ENCODE assay signal across 12 mouse cellular contexts in genomic region chr11:33827829-33828206, GRCm38 (mm10).
A peak's percentile ranks its signal among the peaks of the same experiment; 100 is the strongest.
DNase-seq lines count a peak whose midpoint lies in the region; ATAC-seq and TF ChIP-seq lines count a peak whose summit lies in the region.
"Had no signal": no experiment of that assay in that cellular context is flagged by ENCODE, and none has a peak within 500 bp of the region (broad histone marks: within the 10 kb centered on the region; RNA-seq: fewer than 3 reads in every experiment).

No protein-coding gene starts in this region.

- H3K27ac ChIP-seq in hindbrain, embryonic 12.5 days: peak overlapping the region; percentile 80
- no peak overlapping the region for H3K27ac ChIP-seq in hindbrain, embryonic 11.5 days (ENCODE audit: low read depth, low read length)
- no peak overlapping the region for H3K27ac ChIP-seq in intestine, postnatal 0 days (ENCODE audit: low read depth, low read length)
- no peak overlapping the region for H3K27ac ChIP-seq in kidney, embryonic 16.5 days (ENCODE audit: low read length)

- H3K9ac ChIP-seq in hindbrain, embryonic 12.5 days: no peak overlapping the region
- H3K9ac ChIP-seq in hindbrain, embryonic 11.5 days (ENCODE audit: low read depth, low read length): no peak overlapping the region
- H3K9ac ChIP-seq in intestine, postnatal 0 days (ENCODE audit: low read depth, low read length): no peak overlapping the region
- H3K9ac ChIP-seq in kidney, embryonic 16.5 days (replicated peaks; ENCODE audit: low read length): no peak overlapping the region

- TF ChIP-seq CTCF in intestine, postnatal 0 days (IDR thresholded peaks at IDR 0.05; ENCODE audit: low read depth): no peak

- no peaks in the 10 kb centered on the region for H3K36me3 ChIP-seq in hindbrain, embryonic 12.5 days
- H3K36me3 ChIP-seq in hindbrain, embryonic 11.5 days (ENCODE audit: control insufficient read depth, insufficient read depth, low read length): no peaks in the 10 kb centered on the region
- no peaks in the 10 kb centered on the region for H3K36me3 ChIP-seq in intestine, postnatal 0 days (ENCODE audit: control insufficient read depth, insufficient read depth)
- H3K36me3 ChIP-seq in kidney, embryonic 16.5 days (ENCODE audit: insufficient read depth, low read length): no peaks in the 10 kb centered on the region

- no peak overlapping the region for H3K4me2 ChIP-seq in hindbrain, embryonic 12.5 days (replicated peaks)
- H3K4me2 ChIP-seq in hindbrain, embryonic 11.5 days (replicated peaks; ENCODE audit: low read depth, low read length): no peak overlapping the region
- H3K4me2 ChIP-seq in intestine, postnatal 0 days (replicated peaks; ENCODE audit: low read depth): no peak overlapping the region
- H3K4me2 ChIP-seq in kidney, embryonic 16.5 days (replicated peaks; ENCODE audit: low read depth, low read length): no peak overlapping the region

- H3K9me3 ChIP-seq in hindbrain, embryonic 12.5 days (replicated peaks): no peaks in the 10 kb centered on the region
- no peaks in the 10 kb centered on the region for H3K9me3 ChIP-seq in hindbrain, embryonic 11.5 days (ENCODE audit: control insufficient read depth, low read length)
- H3K9me3 ChIP-seq in intestine, postnatal 0 days (ENCODE audit: control insufficient read depth): no peaks in the 10 kb centered on the region
- H3K9me3 ChIP-seq in kidney, embryonic 16.5 days (ENCODE audit: low read length): no peaks in the 10 kb centered on the region

- ATAC-seq in hindbrain, embryonic 12.5 days (ENCODE audit: low FRiP score): no peak
- ATAC-seq in hindbrain, embryonic 11.5 days (ENCODE audit: low FRiP score): no peak
- ATAC-seq in intestine, postnatal 0 days: no peak
- ATAC-seq in kidney, embryonic 16.5 days (ENCODE audit: low FRiP score, low TSS enrichment): no peak
- ATAC-seq: CD4-positive, CD25-positive, alpha-beta regulatory T cell, adult 4 months had no signal

- no peak for DNase-seq in hindbrain, embryonic 11.5 days (ENCODE audit: low spot score)
- peak; percentile 93 for DNase-seq in cerebellum, adult 9-11 months
- DNase-seq in layer of hippocampus, adult 8-10 months (ENCODE audit: low spot score in 2 of 2): peak; percentile 33 to 62
- peak; percentile 26 to 28 for DNase-seq in right cerebral cortex, adult 2 months (ENCODE audit: low spot score in 2 of 2)
- no peak for DNase-seq in lung, postnatal 14 days
- DNase-seq: embryo, embryonic 11 days; lung, postnatal 4 days; thymus, adult 18-20 months had no signal

- no peaks in the 10 kb centered on the region for H3K27me3 ChIP-seq in hindbrain, embryonic 12.5 days
- no peaks in the 10 kb centered on the region for H3K27me3 ChIP-seq in hindbrain, embryonic 11.5 days (ENCODE audit: control insufficient read depth, insufficient read depth, low read length)
- no peaks in the 10 kb centered on the region for H3K27me3 ChIP-seq in intestine, postnatal 0 days (replicated peaks; ENCODE audit: control insufficient read depth, insufficient read depth, low read length)
- no peaks in the 10 kb centered on the region for H3K27me3 ChIP-seq in kidney, embryonic 16.5 days (ENCODE audit: insufficient read depth, low read length)

- H3K4me3 ChIP-seq in hindbrain, embryonic 12.5 days: no peak overlapping the region
- H3K4me3 ChIP-seq in hindbrain, embryonic 11.5 days (ENCODE audit: low read depth, low read length): no peak overlapping the region
- H3K4me3 ChIP-seq in intestine, postnatal 0 days (ENCODE audit: low read depth, low read length): no peak overlapping the region
- no peak overlapping the region for H3K4me3 ChIP-seq in kidney, embryonic 16.5 days (ENCODE audit: low read length)

- peaks cover 13% of the 10 kb centered on the region for H3K4me1 ChIP-seq in hindbrain, embryonic 12.5 days
- H3K4me1 ChIP-seq in hindbrain, embryonic 11.5 days (replicated peaks; ENCODE audit: control insufficient read depth, insufficient read depth, low read length): no peaks in the 10 kb centered on the region
- H3K4me1 ChIP-seq in intestine, postnatal 0 days (replicated peaks; ENCODE audit: control insufficient read depth, insufficient read depth, low read length): no peaks in the 10 kb centered on the region
- no peaks in the 10 kb centered on the region for H3K4me1 ChIP-seq in kidney, embryonic 16.5 days (ENCODE audit: insufficient read depth, low read length)

- WGBS in hindbrain, embryonic 12.5 days: 74% methylated on average over 6 of the region's 6 CpGs
- 84% methylated on average over 6 of the region's 6 CpGs for WGBS in hindbrain, embryonic 11.5 days
- 70% methylated on average over 6 of the region's 6 CpGs for WGBS in intestine, postnatal 0 days
- 75% methylated on average over 6 of the region's 6 CpGs for WGBS in kidney, embryonic 16.5 days

Comparison
In these comparisons a context has a peak if more than half of its experiments do, and no peak if none do; other contexts are left out.
1. DNase-seq: peak in cerebellum, adult 9-11 months (single experiment), layer of hippocampus, adult 8-10 months (2 of 2) and right cerebral cortex, adult 2 months (2 of 2); none in hindbrain, embryonic 11.5 days (single experiment) and lung, postnatal 14 days (single experiment).